Mouse (Mus musculus) heart, embryonic 16.5 days (tissue): Measurements from ENCODE around the gene Fzd2. TPM values are rescaled to one million over a fixed set of nuclear protein-coding genes. Genes with fewer than 3 reads are reported as not detected.
"Not testable (repeated sequence)": the region's sequence is repeated elsewhere in the genome, so short reads cannot be mapped to it uniquely, and the experiment has no call there.

Experiments
- ATAC-seq: fragments of 200-750 bp; cut with Nextera tagmentation; replicated peaks from 2 replicates; pipeline ENCODE4 v1.8.0; 2017; ENCODE audit warnings: moderate number of reproducible peaks; ENCODE audit not compliant: insufficient read depth, low FRiP score; ENCODE audit errors: extremely low read depth
- H3K27ac ChIP-seq: fragments of 300-500 bp; sonication (generic); 2 replicates; pipeline ENCODE4 v1.5.1; 2014; ENCODE audit warnings: mild to moderate bottlenecking, low read length, control low read depth, moderate library complexity
- H3K27me3 ChIP-seq: fragments of 300-500 bp; sonication (generic); 2 replicates; pipeline ENCODE4 v1.6.1; 2014; ENCODE audit warnings: low read length, mixed read lengths; ENCODE audit not compliant: control insufficient read depth, insufficient read depth
- H3K36me3 ChIP-seq: fragments of 300-500 bp; sonication (generic); 2 replicates; pipeline ENCODE4 v1.6.1; 2014; ENCODE audit not compliant: control insufficient read depth, insufficient read depth
- H3K4me1 ChIP-seq: fragments of 300-500 bp; sonication (generic); 2 replicates; pipeline ENCODE4 v1.6.1; 2014; ENCODE audit warnings: low read length, mixed read lengths; ENCODE audit not compliant: control insufficient read depth, insufficient read depth
- H3K4me2 ChIP-seq: fragments of 300-500 bp; sonication (generic); 2 replicates; pipeline ENCODE4 v1.6.1; 2014; ENCODE audit warnings: low read depth, mild to moderate bottlenecking, control low read depth, low read length
- H3K4me3 ChIP-seq: fragments of 300-500 bp; sonication (generic); 2 replicates; pipeline ENCODE4 v1.5.1; 2014; ENCODE audit warnings: mild to moderate bottlenecking, control low read depth, low read length
- H3K9ac ChIP-seq: fragments of 300-500 bp; sonication (generic); 2 replicates; pipeline ENCODE4 v1.6.1; 2014; ENCODE audit warnings: low read length, control low read depth
- H3K9me3 ChIP-seq: fragments of 300-500 bp; sonication (generic); replicated peaks from 2 replicates; pipeline ENCODE4 v1.6.1; 2016; ENCODE audit warnings: low read length; ENCODE audit not compliant: control insufficient read depth
- WGBS: fragments of 180-500 bp; shearing (Covaris S2); extraction: QIAGEN DNeasy Blood & Tissue Kit; methylation state at CpG from one replicate; pipeline ENCODE4 v1.1.7; 2014; 5-methylcytosine and 5-hydroxymethylcytosine counted together
- polyA plus RNA-seq: library from polyadenylated mRNA; unstranded; fragments of >200 nt; fragmentation: Nextera tagmentation; extraction: Ambion mirVana; gene quantifications from 2 replicates; pipeline ENCODE4 v1.2.1, GENCODE M21; 2015

The Fzd2 gene
- polyA plus RNA-seq, result 12.4 and 15.6 TPM in 2 replicates

- H3K9ac ChIP-seq, result peak within 1 kb of the TSS; percentile 80
- no peaks in the 10 kb centered on the region for H3K36me3 ChIP-seq
- 0% methylated on average over 29 of the region's 31 CpGs for WGBS
- peaks cover 15% of the 10 kb centered on the region for H3K4me1 ChIP-seq
- H3K27ac ChIP-seq, result peak within 1 kb of the TSS; percentile 96
- no peaks in the 10 kb centered on the region for H3K9me3 ChIP-seq
- peak within 1 kb of the TSS; percentile 62 for H3K4me3 ChIP-seq
- peak within 1 kb of the TSS; percentile 78 for H3K4me2 ChIP-seq
- H3K27me3 ChIP-seq, result no peaks in the 10 kb centered on the region
- peak; percentile 91 for ATAC-seq
Observed at GRCm38 (mm10) chr11:102604010-102604584, at the start of gene Fzd2. Fzd2 (plus strand) TSS chr11:102604396.

- Histone ChIP-seq H3K9me3 (no peaks in the 10 kb centered on the region), H3K36me3 (no peaks in the 10 kb centered on the region), H3K4me1 (peaks cover 15% of the 10 kb centered on the region), H3K4me3 (peak overlapping the region; percentile 95), H3K27ac (peak overlapping the region; percentile 95), H3K9ac (peak overlapping the region; percentile 98), H3K4me2 (peak overlapping the region; percentile 88), H3K27me3 (no peaks in the 10 kb centered on the region)
- ATAC-seq, result peak; percentile 33
- WGBS, result under 1% methylated on average over 39 of the region's 39 CpGs
Observed at GRCm38 (mm10) chr11:102555400-102556030, 48.7 kb upstream of the Fzd2 start.

- peak within 1 kb of the TSS; percentile 88 for H3K4me2 ChIP-seq
- peak within 1 kb of the TSS; percentile 98 for H3K9ac ChIP-seq
- under 1% methylated on average over 55 of the region's 55 CpGs for WGBS
Observed at GRCm38 (mm10) chr11:102556031-102556715, 48.0 kb upstream of the Fzd2 start, which contains the start of gene Gpatch8. Gpatch8 (minus strand) TSS chr11:102556392.

GRCm38 (mm10) chr11:102556716-102557074 is 47.5 kb upstream of the Fzd2 start:
- no peaks in the 10 kb centered on the region for H3K36me3 ChIP-seq
- peak overlapping the region; percentile 77; the same call in 1 of the 2 replicates for H3K27ac ChIP-seq
- no peak for ATAC-seq
- 13% methylated on average over 3 of the region's 3 CpGs for WGBS
- H3K4me1 ChIP-seq, result peaks cover 15% of the 10 kb centered on the region
- no peaks in the 10 kb centered on the region for H3K27me3 ChIP-seq
- peak overlapping the region; percentile 61 for H3K4me2 ChIP-seq
- peak overlapping the region; percentile 65; the same call in 1 of the 2 replicates for H3K9ac ChIP-seq
- no peaks in the 10 kb centered on the region for H3K9me3 ChIP-seq
- H3K4me3 ChIP-seq, result peak overlapping the region; percentile 95

More at GRCm38 (mm10) chr11:102556031-102556715, 48.0 kb upstream of the Fzd2 start, which contains the start of gene Gpatch8:
- Histone ChIP-seq H3K4me3 (peak within 1 kb of the TSS; percentile 95), H3K9me3 (no peaks in the 10 kb centered on the region), H3K36me3 (no peaks in the 10 kb centered on the region), H3K27me3 (no peaks in the 10 kb centered on the region), H3K27ac (peak within 1 kb of the TSS; percentile 95), H3K4me1 (peaks cover 15% of the 10 kb centered on the region)
- ATAC-seq, result peak; percentile 98

- no peaks in the 10 kb centered on the region for H3K36me3 ChIP-seq
- ATAC-seq, result no peak
- no peak overlapping the region for H3K9ac ChIP-seq
- WGBS, result 79% methylated on average over 1 of the region's 1 CpGs
- H3K4me3 ChIP-seq, result no peak overlapping the region
- H3K4me2 ChIP-seq, result no peak overlapping the region
- peaks cover 15% of the 10 kb centered on the region for H3K4me1 ChIP-seq
- no peaks in the 10 kb centered on the region for H3K9me3 ChIP-seq
- no peak overlapping the region for H3K27ac ChIP-seq
- H3K27me3 ChIP-seq, result no peaks in the 10 kb centered on the region
Observed at GRCm38 (mm10) chr11:102557386-102557785, 46.8 kb upstream of the Fzd2 start.

GRCm38 (mm10) chr11:102558704-102559103 is 45.5 kb upstream of the Fzd2 start:
- 89% methylated on average over 4 of the region's 5 CpGs for WGBS
- no peaks in the 10 kb centered on the region for H3K9me3 ChIP-seq
- H3K9ac ChIP-seq, result no peak overlapping the region
- no peak for ATAC-seq
- no peak overlapping the region for H3K4me2 ChIP-seq
- peaks cover 13% of the 10 kb centered on the region for H3K4me1 ChIP-seq
- H3K4me3 ChIP-seq, result no peak overlapping the region
- no peaks in the 10 kb centered on the region for H3K27me3 ChIP-seq
- H3K36me3 ChIP-seq, result no peaks in the 10 kb centered on the region
- no peak overlapping the region for H3K27ac ChIP-seq

GRCm38 (mm10) chr11:102564952-102565671 is 39.1 kb upstream of the Fzd2 start:
- H3K4me3 ChIP-seq, H3K9ac ChIP-seq, H3K4me1 ChIP-seq, ATAC-seq, H3K9me3 ChIP-seq, H3K36me3 ChIP-seq, H3K27me3 ChIP-seq: not testable (repeated sequence)
- Histone ChIP-seq H3K4me2 (peak overlapping the region; percentile 42), H3K27ac (peak overlapping the region; percentile 20; the same call in 1 of the 2 replicates)
- WGBS, result 39% methylated on average over 14 of the region's 14 CpGs

GRCm38 (mm10) chr11:102565741-102566140 is 38.5 kb upstream of the Fzd2 start:
- no peak for ATAC-seq
- Histone ChIP-seq H3K27ac (peak overlapping the region; percentile 20; the same call in 1 of the 2 replicates), H3K4me3 (no peak overlapping the region), H3K36me3 (no peaks in the 10 kb centered on the region), H3K9me3 (no peaks in the 10 kb centered on the region), H3K4me1 (0 out of 2 replicates have a peak, but pooled peaks cover 3% of the 10 kb centered on the region), H3K9ac (no peak overlapping the region), H3K27me3 (no peaks in the 10 kb centered on the region), H3K4me2 (peak overlapping the region; percentile 42)
